Mouse (Mus musculus): ENCODE measurements around the gene Shisa4. TPM values are rescaled to one million over a fixed set of nuclear protein-coding genes. Genes with fewer than 3 reads are reported as not detected.

The Shisa4 gene
- total and polyA plus RNA-seq, 3 experiments: 2.2 to 10.4 (median 2.3) TPM

DNA sequence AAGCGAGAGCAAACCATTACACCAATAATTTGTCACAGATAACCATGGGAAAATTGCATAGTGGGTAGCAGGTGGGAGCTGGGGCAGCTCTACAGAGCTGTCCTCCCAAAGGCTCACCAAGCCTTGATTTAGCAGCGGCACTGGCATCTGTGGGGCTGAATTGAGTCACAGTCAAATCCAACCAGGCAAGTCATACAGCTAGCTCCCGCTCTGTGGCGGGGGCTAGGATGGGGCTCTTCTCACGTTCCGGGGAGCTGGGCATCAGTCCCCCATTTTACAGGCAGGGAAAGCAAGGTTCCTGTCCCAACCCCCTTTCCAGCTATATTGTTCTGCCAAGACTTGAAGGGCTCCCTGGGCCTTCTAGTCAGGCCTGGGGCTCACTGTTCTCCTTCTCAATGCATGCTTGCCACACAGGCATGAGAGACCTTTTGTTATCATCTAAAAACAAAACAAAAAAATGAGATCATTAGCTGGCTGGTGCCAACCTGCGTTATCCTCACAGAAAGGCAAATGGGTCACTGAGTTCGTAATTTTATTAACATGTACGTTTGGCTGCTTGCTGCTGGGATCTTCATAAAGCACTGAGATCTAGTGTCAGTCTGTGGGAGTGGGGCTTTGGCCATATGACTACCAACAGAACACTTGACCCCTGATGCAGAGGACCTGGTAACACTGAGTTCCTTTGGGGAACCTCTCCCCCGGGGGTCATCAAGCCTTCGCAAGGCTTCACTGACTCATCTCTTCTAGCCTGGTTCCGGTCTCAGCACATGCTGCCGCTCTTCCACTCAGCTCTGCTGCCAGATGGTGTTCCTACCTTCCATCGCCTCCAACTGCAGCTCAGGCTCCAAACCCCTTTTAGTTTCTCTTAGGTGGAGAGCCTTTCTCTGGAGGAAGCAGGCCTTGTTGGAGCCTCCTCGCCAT lies 5.3 kb upstream of the Shisa4 start:
- TF ChIP-seq CTCF (IDR thresholded peaks at IDR 0.05) (no peak), EP300 (IDR thresholded peaks at IDR 0.05; ENCODE audit: insufficient read depth, low read depth, low read length) (no peak), POLR2A (IDR thresholded peaks at IDR 0.05; ENCODE audit: insufficient read depth, low read depth, low read length) (no peak)
- Histone ChIP-seq H3K27ac (no peak overlapping the region), H3K36me3 (ENCODE audit: control insufficient read depth, insufficient read depth, low read length) (no peaks in the 10 kb centered on the region), H3K79me2 (replicated peaks; ENCODE audit: control insufficient read depth, insufficient read depth, low read length) (no peaks in the 10 kb centered on the region), H3K9ac (ENCODE audit: low read depth, low read length) (no peak overlapping the region), H3K4me3 (no peak overlapping the region), H3K27me3 (ENCODE audit: control insufficient read depth, insufficient read depth, low read length) (no peaks in the 10 kb centered on the region), H3K4me1 (ENCODE audit: control insufficient read depth, insufficient read depth, low read length) (peaks cover 4% of the 10 kb centered on the region)
- DNase-seq: no peak
- WGBS: 66% methylated on average over 15 of the region's 15 CpGs
- intact Hi-C loops (cut with DNase I): loop anchor here (5.0 kb wide), 1 partner anchor 52 kb away; the partner anchor contains the start of gene Ipo9

DNA sequence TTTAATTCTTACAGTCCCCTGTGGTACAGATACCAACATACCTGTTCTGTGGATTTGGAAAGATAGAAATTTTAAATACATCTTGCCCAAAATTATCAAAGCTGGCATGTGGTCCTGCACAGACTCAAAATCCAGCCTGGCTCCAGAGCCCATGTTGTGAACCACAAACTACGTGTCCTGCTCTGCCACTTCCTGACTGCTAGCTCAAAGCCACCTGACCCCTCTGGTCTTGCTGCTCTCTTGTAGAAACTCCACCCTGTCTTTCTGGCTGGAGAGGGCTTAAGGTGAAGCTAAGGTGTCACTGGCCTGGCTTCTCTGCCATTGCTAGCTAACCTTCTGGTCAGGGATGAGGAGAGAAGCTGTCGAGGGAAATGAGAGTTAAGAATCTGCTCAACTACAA lies 4.0 kb upstream of the Shisa4 start:
- WGBS: 41% methylated on average over 2 of the region's 2 CpGs
- H3K4me1 ChIP-seq (ENCODE audit: control insufficient read depth, insufficient read depth, low read length): peaks cover 4% of the 10 kb centered on the region
- H3K27me3 ChIP-seq (ENCODE audit: control insufficient read depth, insufficient read depth, low read length): no peaks in the 10 kb centered on the region
- intact Hi-C loops (cut with DNase I): no loop called here
- no peak overlapping the region for H3K4me3 ChIP-seq
- peak overlapping the region; percentile 39 for H3K27ac ChIP-seq
- no peaks in the 10 kb centered on the region for H3K79me2 ChIP-seq (replicated peaks; ENCODE audit: control insufficient read depth, insufficient read depth, low read length)
- no peak for DNase-seq
- H3K36me3 ChIP-seq (ENCODE audit: control insufficient read depth, insufficient read depth, low read length): no peaks in the 10 kb centered on the region
- H3K9ac ChIP-seq (ENCODE audit: low read depth, low read length): no peak overlapping the region
- TF ChIP-seq POLR2A (IDR thresholded peaks at IDR 0.05; ENCODE audit: insufficient read depth, low read depth, low read length) (no peak), EP300 (IDR thresholded peaks at IDR 0.05; ENCODE audit: insufficient read depth, low read depth, low read length) (no peak), CTCF (IDR thresholded peaks at IDR 0.05) (no peak)

DNA sequence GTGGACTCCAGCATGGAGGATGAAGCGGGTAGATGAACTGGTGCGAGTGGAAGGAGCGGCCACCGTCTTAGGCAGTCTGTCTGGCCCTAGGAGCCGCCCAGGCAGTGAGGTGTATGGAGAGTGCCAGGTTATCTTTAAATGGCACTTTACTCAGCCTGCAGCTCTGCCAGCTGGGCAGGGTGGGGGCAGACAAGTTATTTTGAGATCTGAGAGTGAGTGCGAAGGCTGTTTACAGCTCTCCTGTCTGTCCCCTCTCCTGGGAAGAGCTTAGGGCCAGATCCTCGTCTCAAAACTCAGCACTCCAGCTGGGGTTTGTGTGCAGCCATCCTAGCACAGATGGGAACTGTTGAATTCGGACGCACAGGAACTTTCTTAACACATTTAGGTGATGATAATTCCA lies 3.5 kb upstream of the Shisa4 start:
- no peaks in the 10 kb centered on the region for H3K79me2 ChIP-seq (replicated peaks; ENCODE audit: control insufficient read depth, insufficient read depth, low read length)
- intact Hi-C loops (cut with DNase I): no loop called here
- no peak overlapping the region for H3K4me3 ChIP-seq
- H3K27me3 ChIP-seq (ENCODE audit: control insufficient read depth, insufficient read depth, low read length): no peaks in the 10 kb centered on the region
- peaks cover 4% of the 10 kb centered on the region for H3K4me1 ChIP-seq (ENCODE audit: control insufficient read depth, insufficient read depth, low read length)
- no peak overlapping the region for H3K9ac ChIP-seq (ENCODE audit: low read depth, low read length)
- TF ChIP-seq CTCF (IDR thresholded peaks at IDR 0.05) (no peak), EP300 (IDR thresholded peaks at IDR 0.05; ENCODE audit: insufficient read depth, low read depth, low read length) (no peak), POLR2A (IDR thresholded peaks at IDR 0.05; ENCODE audit: insufficient read depth, low read depth, low read length) (no peak)
- DNase-seq: peak; percentile 51 to 74
- peak overlapping the region; percentile 39 for H3K27ac ChIP-seq
- no peaks in the 10 kb centered on the region for H3K36me3 ChIP-seq (ENCODE audit: control insufficient read depth, insufficient read depth, low read length)
- WGBS: 39% methylated on average over 9 of the region's 9 CpGs

DNA sequence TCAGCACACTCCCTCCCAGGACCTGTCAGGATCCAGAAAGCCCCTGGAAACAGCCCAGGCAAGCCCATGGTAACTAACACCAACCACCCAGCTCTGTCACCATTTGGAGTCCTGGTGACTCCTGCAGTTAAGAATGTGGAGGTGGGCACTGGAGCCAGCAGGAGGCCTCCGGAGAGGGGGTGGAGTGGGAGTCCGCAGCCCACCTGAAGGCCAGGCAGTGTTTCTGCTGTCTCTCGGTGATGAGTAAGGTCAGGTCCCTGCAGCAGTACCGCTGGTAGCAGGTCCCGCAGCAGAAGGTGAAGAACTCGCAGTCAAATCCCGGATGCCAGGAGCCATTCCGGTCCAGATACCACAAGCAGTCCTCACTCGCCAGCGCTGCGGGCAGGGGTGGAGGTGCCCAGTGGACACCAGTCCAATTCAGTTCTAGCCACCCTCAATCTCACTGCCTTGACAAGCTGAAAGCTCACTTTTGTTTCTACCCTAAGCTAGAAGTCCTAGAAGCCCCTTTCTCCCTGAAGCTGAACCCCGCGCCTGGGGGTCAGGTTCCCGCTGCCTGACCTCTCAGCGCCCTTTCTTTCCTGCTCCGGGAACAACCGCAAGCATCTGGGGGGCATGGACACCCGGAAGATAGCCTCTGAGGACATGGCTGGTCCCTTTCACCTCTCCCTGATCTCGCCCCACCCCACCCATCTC lies 716 bp downstream of the Shisa4 start:
- Histone ChIP-seq H3K79me2 (replicated peaks; ENCODE audit: control insufficient read depth, insufficient read depth, low read length) (no peaks in the 10 kb centered on the region), H3K4me3 (peak overlapping the region; percentile 45), H3K36me3 (ENCODE audit: control insufficient read depth, insufficient read depth, low read length) (no peaks in the 10 kb centered on the region), H3K27ac (peak overlapping the region; percentile 40), H3K9ac (ENCODE audit: low read depth, low read length) (peak overlapping the region; percentile 70), H3K27me3 (ENCODE audit: control insufficient read depth, insufficient read depth, low read length) (no peaks in the 10 kb centered on the region), H3K4me1 (ENCODE audit: control insufficient read depth, insufficient read depth, low read length) (peaks cover 2% of the 10 kb centered on the region)
- intact Hi-C loops (cut with DNase I): no loop called here
- no peak for TF ChIP-seq EP300 (IDR thresholded peaks at IDR 0.05; ENCODE audit: insufficient read depth, low read depth, low read length)
- TF ChIP-seq CTCF (IDR thresholded peaks at IDR 0.05): no peak
- no peak for TF ChIP-seq POLR2A (IDR thresholded peaks at IDR 0.05; ENCODE audit: insufficient read depth, low read depth, low read length)
- 5% methylated on average over 19 of the region's 19 CpGs for WGBS
- no peak for DNase-seq

DNA sequence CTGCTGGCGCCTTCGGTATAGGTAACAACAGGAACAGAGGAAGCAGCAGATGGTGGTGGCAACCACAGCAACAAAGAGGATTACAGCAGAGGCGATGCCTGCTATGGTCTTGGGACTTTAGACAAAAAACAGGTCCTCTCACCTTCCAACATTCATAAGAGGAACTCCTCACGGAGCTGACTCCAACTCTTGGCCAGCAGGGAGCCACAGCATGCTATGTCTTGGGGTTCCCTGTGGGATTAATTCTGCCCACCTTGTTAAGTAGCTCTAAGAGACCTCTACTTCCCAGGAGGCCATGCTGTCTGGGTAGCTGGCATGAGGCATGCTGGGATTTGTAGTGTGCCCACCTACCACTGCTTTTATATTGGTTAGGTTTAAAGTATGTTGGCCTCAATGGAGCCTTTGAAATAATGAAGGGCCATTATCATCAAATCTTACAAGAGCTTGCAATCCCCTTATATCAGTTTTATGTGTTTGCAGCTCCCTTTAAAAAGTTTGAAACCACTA lies 1.8 kb downstream of the Shisa4 start:
- DNase-seq: no peak
- H3K4me3 ChIP-seq: no peak overlapping the region
- no peak overlapping the region for H3K9ac ChIP-seq (ENCODE audit: low read depth, low read length)
- no peaks in the 10 kb centered on the region for H3K79me2 ChIP-seq (replicated peaks; ENCODE audit: control insufficient read depth, insufficient read depth, low read length)
- 88% methylated on average over 4 of the region's 4 CpGs for WGBS
- no peak for TF ChIP-seq CTCF (IDR thresholded peaks at IDR 0.05)
- no peak overlapping the region for H3K27ac ChIP-seq
- intact Hi-C loops (cut with DNase I): no loop called here
- H3K4me1 ChIP-seq (ENCODE audit: control insufficient read depth, insufficient read depth, low read length): peaks cover 2% of the 10 kb centered on the region; the same call in 1 of the 2 replicates
- no peaks in the 10 kb centered on the region for H3K36me3 ChIP-seq (ENCODE audit: control insufficient read depth, insufficient read depth, low read length)
- H3K27me3 ChIP-seq (ENCODE audit: control insufficient read depth, insufficient read depth, low read length): no peaks in the 10 kb centered on the region
